Mouse (Mus musculus) splenic B cell, adult 2 months (primary cell): Measurements from ENCODE around the gene Mc1r.

Experiments used
- DNase-seq: peaks from one replicate; pipeline ENCODE4 v3.0.0-alpha.2; 2011; ENCODE audit warnings: low read depth, low spot score
- H3K27me3 ChIP-seq: 2 replicates; pipeline ENCODE4 v1.6.1; 2012; ENCODE audit warnings: mild to moderate bottlenecking, low read length, moderate library complexity, mixed read lengths; ENCODE audit not compliant: control insufficient read depth, poor library complexity, insufficient read depth, severe bottlenecking
- H3K36me3 ChIP-seq: 2 replicates; pipeline ENCODE4 v1.6.1; 2012; ENCODE audit warnings: mild to moderate bottlenecking, low read length, moderate library complexity, mixed read lengths; ENCODE audit not compliant: control insufficient read depth, poor library complexity, insufficient read depth, severe bottlenecking

Gene Mc1r

GRCm38 (mm10) chr8:123406786-123407185 is at the start of gene Mc1r:
Gene Mc1r (plus strand): TSS chr8:123407107.
- Histone ChIP-seq H3K36me3 (peaks cover 1% of the 10 kb centered on the region; the same call in 1 of the 2 replicates), H3K27me3 (no peaks in the 10 kb centered on the region)
- DNase-seq: peak; percentile 77

DNA sequence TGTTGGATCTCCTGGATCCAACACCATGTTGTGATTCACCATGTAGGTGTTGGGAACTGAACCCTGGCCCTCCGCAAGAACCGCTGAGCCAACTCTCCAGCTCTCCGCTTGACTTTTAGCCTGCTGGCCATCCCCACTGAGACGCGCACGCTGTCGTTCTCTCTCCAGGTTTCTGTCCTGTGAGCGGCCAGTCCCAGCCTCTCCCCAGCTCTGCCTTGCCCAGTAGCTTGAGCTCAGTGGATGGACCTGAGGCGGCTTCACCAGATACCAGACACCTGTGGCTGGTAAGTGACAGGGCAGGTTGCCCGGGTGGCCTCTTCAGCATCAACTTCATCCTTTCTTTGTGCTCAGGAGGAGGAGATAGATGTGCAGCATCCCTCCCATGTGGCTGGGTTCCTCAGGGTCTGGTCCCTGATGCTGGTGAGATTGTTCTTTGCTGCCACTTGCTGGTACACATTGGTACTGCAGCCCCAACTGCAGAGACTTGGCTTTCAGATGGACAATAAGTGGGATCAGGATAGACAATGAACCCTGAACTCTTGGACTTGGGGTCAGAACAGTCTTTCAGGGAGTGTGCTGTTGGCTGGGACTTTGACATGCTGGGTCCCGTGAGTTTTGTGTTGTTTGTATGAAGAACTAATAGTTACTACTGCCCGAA is 45.7 kb upstream of the Mc1r start:
- no peaks in the 10 kb centered on the region for H3K36me3 ChIP-seq
- no peaks in the 10 kb centered on the region for H3K27me3 ChIP-seq
- peak; percentile 85 for DNase-seq

DNA sequence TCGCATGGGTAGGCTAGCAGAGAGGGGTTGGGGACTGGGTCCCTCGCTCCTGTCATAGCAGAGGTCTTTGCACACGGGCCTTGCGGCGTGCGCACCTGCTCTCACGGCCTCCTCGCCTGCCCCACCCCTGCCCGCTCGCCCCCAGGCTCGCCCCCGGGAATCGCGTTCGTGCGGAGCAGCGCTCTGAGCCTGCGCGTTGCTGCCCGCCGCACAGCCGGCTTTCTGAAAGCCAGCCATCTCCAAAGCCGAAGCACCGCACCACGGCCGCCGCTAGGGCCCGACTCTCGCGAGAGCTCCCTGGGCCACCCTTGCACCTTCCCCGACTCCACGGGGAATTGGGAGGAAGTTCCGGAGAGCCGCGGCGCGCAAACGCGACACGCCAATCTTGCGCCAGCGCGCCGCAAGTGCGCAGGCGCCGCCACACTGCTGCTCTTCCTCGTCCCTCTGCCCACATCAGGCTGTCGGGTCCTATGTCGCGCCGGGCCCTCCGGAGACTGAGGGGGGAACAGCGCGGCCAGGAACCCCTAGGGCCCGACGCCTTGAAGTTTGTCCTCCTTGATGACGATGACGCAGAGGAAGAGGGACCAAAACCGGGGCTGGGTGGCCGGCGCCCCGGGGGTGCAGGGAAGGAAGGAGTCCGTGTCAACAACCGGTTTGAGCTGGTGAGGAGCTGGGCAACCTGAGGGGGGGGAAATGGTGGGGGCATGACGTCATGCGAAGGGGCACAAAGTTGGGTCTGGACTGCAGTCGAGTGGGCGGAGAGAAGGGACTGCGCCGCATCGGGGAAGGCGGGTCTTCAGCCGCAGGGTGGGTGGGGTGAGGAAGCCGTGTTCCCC is 33.3 kb upstream of the Mc1r start, which contains the start of gene Tcf25:
Tcf25 (plus strand) TSS at position 351 of the 836 bp plus-strand sequence.
- Histone ChIP-seq H3K27me3 (no peaks in the 10 kb centered on the region), H3K36me3 (no peaks in the 10 kb centered on the region)
- peak; percentile 98 for DNase-seq

GRCm38 (mm10) chr8:123374239-123374578 is 32.7 kb upstream of the Mc1r start:
- Histone ChIP-seq H3K27me3 (no peaks in the 10 kb centered on the region), H3K36me3 (no peaks in the 10 kb centered on the region)
- peak; percentile 97 for DNase-seq

DNA sequence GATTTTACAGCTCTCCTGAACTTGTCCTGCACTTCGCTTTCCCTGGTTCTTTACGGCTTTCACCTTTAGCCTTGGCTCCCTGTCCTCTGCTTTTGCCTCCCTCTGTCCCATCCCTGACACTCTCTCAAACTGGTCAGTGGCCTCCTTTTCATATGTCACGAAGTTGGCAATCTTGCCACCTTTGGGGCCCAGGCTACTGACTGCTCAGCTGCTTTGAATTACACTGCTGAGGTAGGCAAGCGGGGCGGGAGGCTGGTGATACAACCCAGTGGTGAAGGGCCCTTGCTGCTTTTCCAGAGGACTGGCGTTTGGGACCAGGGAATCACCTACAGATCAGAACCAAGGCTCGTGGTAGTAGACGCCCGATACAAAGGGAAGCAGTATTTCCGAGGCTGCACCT is 31.2 kb upstream of the Mc1r start:
- DNase-seq: no peak
- H3K36me3 ChIP-seq: no peaks in the 10 kb centered on the region; the same call in 1 of the 2 replicates

GRCm38 (mm10) chr8:123376106-123376505 is 30.8 kb upstream of the Mc1r start:
- Histone ChIP-seq H3K27me3 (no peaks in the 10 kb centered on the region), H3K36me3 (no peaks in the 10 kb centered on the region; the same call in 1 of the 2 replicates)
- no peak for DNase-seq

More for the DNA sequence above, 31.2 kb upstream of the Mc1r start:
- H3K27me3 ChIP-seq: no peaks in the 10 kb centered on the region

DNA sequence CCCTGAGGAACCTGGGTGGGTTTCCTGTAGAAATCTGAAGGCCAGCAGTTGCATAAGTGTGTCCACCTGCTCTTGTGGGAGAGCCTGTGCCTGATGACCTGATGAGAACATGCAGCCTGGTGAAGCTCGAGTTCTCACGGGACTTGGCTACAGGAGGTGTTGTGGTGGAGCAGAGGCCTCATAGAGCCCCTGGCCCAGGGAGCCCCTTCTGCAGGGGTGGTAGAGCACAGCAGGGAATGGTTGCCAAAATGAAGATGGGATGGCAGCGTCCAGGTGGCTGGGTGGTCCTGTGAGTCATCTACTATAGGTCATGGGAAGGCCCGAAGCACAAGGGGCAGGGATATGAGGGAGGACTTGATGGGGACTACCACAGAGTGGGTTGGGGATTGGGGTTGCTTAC is 25.2 kb upstream of the Mc1r start:
- peaks cover 19% of the 10 kb centered on the region for H3K36me3 ChIP-seq
- no peak for DNase-seq
- H3K27me3 ChIP-seq: no peaks in the 10 kb centered on the region

DNA sequence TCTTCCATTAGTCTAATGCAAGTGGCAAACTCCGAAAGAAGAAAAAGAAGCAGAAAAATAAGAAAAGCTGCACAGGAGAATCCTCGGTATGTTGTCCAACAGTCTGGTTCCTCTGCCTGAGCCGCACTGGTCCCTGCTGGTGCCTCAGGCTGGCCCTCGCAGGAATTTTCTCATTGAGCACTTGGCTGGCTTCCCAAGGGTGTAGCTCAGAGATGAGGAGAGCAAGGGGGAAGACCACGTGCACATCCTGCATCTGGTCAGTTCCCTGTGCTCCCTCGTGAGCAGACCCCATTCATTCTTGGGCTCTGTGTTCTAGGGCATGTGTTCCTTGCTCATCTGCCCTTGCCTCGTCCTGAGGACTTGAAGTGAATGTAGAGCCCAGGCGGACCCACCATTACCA is 24.4 kb upstream of the Mc1r start:
- H3K36me3 ChIP-seq: peaks cover 20% of the 10 kb centered on the region
- DNase-seq: no peak
- H3K27me3 ChIP-seq: no peaks in the 10 kb centered on the region

GRCm38 (mm10) chr8:123384883-123385540 is 21.9 kb upstream of the Mc1r start:
- Histone ChIP-seq H3K27me3 (no peaks in the 10 kb centered on the region), H3K36me3 (peaks cover 25% of the 10 kb centered on the region)
- DNase-seq: peak; percentile 46

DNA sequence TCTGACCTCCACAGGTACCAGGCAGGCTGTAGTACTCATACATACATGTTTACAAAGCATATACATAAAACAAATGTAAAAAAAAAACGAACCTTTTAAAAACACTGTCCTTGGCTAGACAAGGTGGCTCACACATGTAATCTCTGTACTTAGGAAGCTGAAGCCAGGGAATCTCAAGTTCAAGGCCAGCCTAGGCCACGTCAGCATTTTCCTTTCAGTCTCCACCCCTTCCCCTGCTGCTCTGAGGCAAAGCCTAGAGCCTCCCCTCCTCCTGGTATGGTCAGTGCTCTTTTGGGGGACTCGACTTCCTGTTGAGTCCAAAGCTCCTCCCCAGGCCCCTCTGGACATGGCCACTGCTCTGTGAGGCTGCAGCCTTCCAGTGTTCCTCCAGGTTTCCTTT is 19.9 kb upstream of the Mc1r start:
- DNase-seq: no peak
- Histone ChIP-seq H3K27me3 (no peaks in the 10 kb centered on the region), H3K36me3 (peaks cover 25% of the 10 kb centered on the region)

DNA sequence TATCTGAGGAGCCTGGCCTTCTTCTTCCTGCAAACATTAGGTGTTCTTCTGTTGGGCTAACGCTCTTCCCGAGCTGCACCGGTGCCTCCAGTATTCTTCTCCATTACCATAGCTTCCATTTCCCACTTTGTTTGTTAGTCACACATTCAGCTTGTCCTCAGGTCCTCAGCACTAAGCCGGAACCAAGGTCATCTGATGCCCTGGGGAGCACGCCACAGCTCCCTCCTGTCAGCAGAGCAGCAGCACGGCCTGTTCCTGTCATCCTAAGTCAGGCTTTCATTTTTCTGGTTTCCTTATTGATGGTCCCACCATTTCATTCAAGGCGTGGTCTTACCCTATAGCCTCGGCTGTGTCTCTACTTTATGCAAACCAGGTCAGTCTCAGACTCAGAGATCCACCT is 19.1 kb upstream of the Mc1r start:
- no peak for DNase-seq
- no peaks in the 10 kb centered on the region for H3K27me3 ChIP-seq
- peaks cover 21% of the 10 kb centered on the region for H3K36me3 ChIP-seq

DNA sequence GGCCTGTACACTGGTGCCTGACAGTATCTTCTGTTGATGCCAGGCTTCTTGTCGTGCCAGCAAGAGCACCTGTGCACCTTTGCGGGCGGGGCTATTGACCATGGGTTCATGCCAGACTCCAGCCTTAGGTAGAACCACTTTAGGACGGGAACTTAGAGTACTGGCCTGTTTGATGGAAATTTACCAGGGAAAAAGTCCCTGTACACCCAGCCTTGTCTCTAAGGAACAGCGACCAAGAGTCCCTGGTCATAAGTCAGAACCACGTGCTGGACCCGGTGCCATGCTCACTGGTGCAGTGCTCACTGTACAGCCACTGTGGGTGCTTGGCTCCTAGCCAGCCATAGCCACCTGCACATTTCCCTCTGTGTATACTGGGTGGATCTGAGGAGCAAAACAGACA is 17.9 kb upstream of the Mc1r start:
- no peak for DNase-seq
- peaks cover 15% of the 10 kb centered on the region for H3K36me3 ChIP-seq
- no peaks in the 10 kb centered on the region for H3K27me3 ChIP-seq

- Histone ChIP-seq H3K27me3 (no peaks in the 10 kb centered on the region), H3K36me3 (peaks cover 7% of the 10 kb centered on the region)
- DNase-seq: no peak
These were observed 8.6 kb upstream of the Mc1r start for GRCm38 (mm10) chr8:123398308-123398707.

DNA sequence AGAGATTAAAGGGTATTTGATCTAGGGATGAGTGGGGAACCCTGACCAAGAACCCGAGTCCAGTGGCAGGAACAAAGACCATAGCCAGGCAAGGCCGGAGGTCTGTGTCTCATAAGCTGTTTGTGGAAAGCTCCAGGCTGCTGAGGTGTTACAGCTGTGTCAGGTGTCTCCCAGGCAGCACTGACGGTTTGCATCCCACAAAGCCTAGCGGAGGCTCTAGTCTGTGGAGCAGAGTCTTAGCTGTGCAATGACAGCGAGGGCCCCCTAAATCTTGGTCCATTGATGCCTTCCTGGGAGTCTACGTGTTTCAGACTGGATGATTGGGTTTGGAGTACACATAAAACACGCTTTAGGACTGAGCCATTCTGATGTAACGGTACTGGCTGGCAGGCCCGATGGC is 5.0 kb upstream of the Mc1r start:
- Histone ChIP-seq H3K27me3 (no peaks in the 10 kb centered on the region), H3K36me3 (peaks cover 7% of the 10 kb centered on the region)
- DNase-seq: no peak

GRCm38 (mm10) chr8:123402730-123403326 is 4.1 kb upstream of the Mc1r start:
- Histone ChIP-seq H3K27me3 (no peaks in the 10 kb centered on the region), H3K36me3 (peaks cover 7% of the 10 kb centered on the region)
- DNase-seq: no peak
